Mouse (Mus musculus) lung, embryonic 16.5 days (tissue): ENCODE measurements around the gene 9430038I01Rik. TPM values are rescaled to one million over a fixed set of nuclear protein-coding genes. Genes with fewer than 3 reads are reported as not detected.

ENCODE experiments used
- polyA plus RNA-seq: library from polyadenylated mRNA; unstranded; fragments of >200 nt; fragmentation: Nextera tagmentation; extraction: Ambion mirVana; gene quantifications from 2 replicates; pipeline ENCODE4 v1.2.1, GENCODE M21; 2015

9430038I01Rik gene
- polyA plus RNA-seq, 1 experiment from 2014 or later, result 20.5 TPM

Other genes starting within 250 kb of the 9430038I01Rik start
- 0.18 and 0.23 TPM in 2 replicates for gene Ebf3, start 96.3 kb downstream of the 9430038I01Rik start, polyA plus RNA-seq
- 189 and 201 TPM in 2 replicates for gene Glrx3, start 26.9 kb upstream of the 9430038I01Rik start, polyA plus RNA-seq